ENCODE assay signal across 8 mouse cellular contexts in the genomic region with DNA sequence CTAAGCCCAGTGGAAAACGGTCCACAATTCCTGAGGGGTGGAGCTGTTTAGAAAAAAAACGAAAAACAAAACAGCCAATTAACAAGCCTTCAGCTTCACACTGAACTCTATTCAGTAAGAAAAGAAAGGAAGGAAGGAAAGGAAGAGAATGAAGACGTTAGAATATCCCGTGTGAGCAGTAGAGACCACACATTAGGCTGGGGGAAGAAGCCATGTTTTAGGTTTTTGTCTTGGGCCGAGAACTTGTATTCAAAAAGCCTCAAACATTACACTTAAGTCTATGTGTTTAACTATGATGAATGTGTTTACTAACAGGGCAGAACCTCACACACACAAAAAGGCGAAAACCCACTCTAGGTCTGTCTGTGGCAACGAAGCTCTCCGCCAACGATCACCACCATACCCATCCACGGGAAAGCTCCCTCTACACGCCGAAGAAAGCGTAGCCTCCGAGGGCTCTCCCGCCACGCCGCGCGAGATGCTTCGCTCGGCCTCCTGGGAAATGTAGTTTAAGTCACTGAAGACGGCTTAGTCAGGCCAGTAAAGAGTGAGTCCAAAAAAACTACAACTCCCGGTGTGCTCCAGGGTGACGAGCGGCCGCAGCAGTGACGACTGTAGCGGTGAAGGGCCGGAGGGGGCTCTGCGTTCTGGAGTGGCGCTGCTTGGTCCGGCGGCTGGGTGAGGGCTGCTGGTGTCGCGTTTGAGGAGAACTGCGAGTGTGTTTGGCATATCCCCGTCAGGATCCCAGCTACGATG. TPM values are rescaled to one million over a fixed set of nuclear protein-coding genes. Genes with fewer than 3 reads are reported as not detected.
A peak's percentile ranks its signal among the peaks of the same experiment; 100 is the strongest.
DNase-seq lines count a peak whose midpoint lies in the region; ATAC-seq and TF ChIP-seq lines count a peak whose summit lies in the region.

No protein-coding gene starts in this region.

- no peaks in the 10 kb centered on the region for H3K9me3 ChIP-seq in hindbrain, postnatal 0 days (ENCODE audit: low read length)

- H3K4me1 ChIP-seq in hindbrain, postnatal 0 days (ENCODE audit: insufficient read depth, low read length) = peaks cover 14% of the 10 kb centered on the region

- H3K9ac ChIP-seq in hindbrain, postnatal 0 days (replicated peaks; ENCODE audit: low read length) = peak overlapping the region; percentile 68

- intact Hi-C loops in gastrocnemius, adult 2 months (cut with DNase I) = no loop called here
- intact Hi-C loops in left cerebral cortex, adult 2 months (cut with DNase I) = no loop called here

- under 1% methylated on average over 38 of the region's 38 CpGs for WGBS in hindbrain, postnatal 0 days

- peak overlapping the region; percentile 80 for H3K4me2 ChIP-seq in hindbrain, postnatal 0 days (ENCODE audit: low read depth, low read length)

- no peaks in the 10 kb centered on the region for H3K27me3 ChIP-seq in hindbrain, postnatal 0 days (ENCODE audit: insufficient read depth, low read length)

- ATAC-seq in common myeloid progenitor, adult 5-6 weeks (replicated peaks; ENCODE audit: low read depth, poor library complexity, severe bottlenecking) = peak; percentile 97
- peak; percentile 100 for ATAC-seq in hindbrain, postnatal 0 days
- ATAC-seq in megakaryocyte, adult 5-6 weeks (ENCODE audit: poor library complexity, severe bottlenecking) = peak; percentile 94

- H3K36me3 ChIP-seq in hindbrain, postnatal 0 days (ENCODE audit: insufficient read depth, low read length) = no peaks in the 10 kb centered on the region

- peak; percentile 97 for DNase-seq in ZHBTc4 (ENCODE audit: low read depth, low spot score)
- DNase-seq in gastrocnemius, adult 2 months = peak; percentile 94
- peak; percentile 99 for DNase-seq in hindbrain, postnatal 0 days (ENCODE audit: low spot score)
- DNase-seq in left cerebral cortex, adult 2 months (ENCODE audit: extremely low spot score in 1 of 2, low spot score in 2 of 2) = peak; percentile 92 to 95
- peak; percentile 97 for DNase-seq in right cerebral cortex, adult 2 months (ENCODE audit: low spot score in 2 of 2)
- peak; percentile 94 for DNase-seq in urinary bladder, postnatal 14 days (ENCODE audit: low spot score)

- H3K4me3 ChIP-seq in gastrocnemius, adult 2 months = peak overlapping the region; percentile 90
- H3K4me3 ChIP-seq in hindbrain, postnatal 0 days (ENCODE audit: low read length) = peak overlapping the region; percentile 59
- peak overlapping the region; percentile 62 for H3K4me3 ChIP-seq in left cerebral cortex, adult 2 months

- H3K27ac ChIP-seq in gastrocnemius, adult 2 months = peak overlapping the region; percentile 94
- H3K27ac ChIP-seq in hindbrain, postnatal 0 days = peak overlapping the region; percentile 98
- peak overlapping the region; percentile 92 for H3K27ac ChIP-seq in left cerebral cortex, adult 2 months

- TF ChIP-seq CTCF in gastrocnemius, adult 2 months (IDR thresholded peaks at IDR 0.05) = peak; percentile 48
- TF ChIP-seq CTCF in hindbrain, postnatal 0 days (IDR thresholded peaks at IDR 0.05; ENCODE audit: low read depth) = peak; percentile 69
- peak; percentile 44 for TF ChIP-seq CTCF in left cerebral cortex, adult 2 months (IDR thresholded peaks at IDR 0.05)

RNA-seq across cellular contexts. Expression of a gene that starts 8.5 kb away (rescaled TPM):
- 3.6 and 7.0 TPM in 2 replicates for total RNA-seq in common myeloid progenitor, adult 5-6 weeks (2017)
- total RNA-seq in gastrocnemius, adult 2 months (2021) = 1 to 10 TPM; 1.6 to 2.3 TPM
- 0.14 and 1.3 TPM in 2 replicates for total RNA-seq in hindbrain, postnatal 0 days (2014; rRNA removed)
- 0.63 and 0.79 TPM in 2 replicates for polyA plus RNA-seq in hindbrain, postnatal 0 days (2015; fragmentation: Nextera tagmentation; extraction: Ambion mirVana)
- 1 to 10 TPM; 2.5 to 2.8 TPM for total RNA-seq in left cerebral cortex, adult 2 months (2021)
- 0.22 and 0.23 TPM in 2 replicates for total RNA-seq in megakaryocyte, adult 5-6 weeks (2015)
- 0.66 and 0.81 TPM in 2 replicates for total RNA-seq in megakaryocyte, adult 5-6 weeks (2017)

RNA-seq across cellular contexts. Expression of a gene that starts 53.7 kb away (rescaled TPM):
- 333 and 362 TPM in 2 replicates for total RNA-seq in common myeloid progenitor, adult 5-6 weeks (2017)
- total RNA-seq in gastrocnemius, adult 2 months (2021) = 10 to 100 TPM; 43.5 to 48.3 TPM
- total RNA-seq in hindbrain, postnatal 0 days (2014; rRNA removed) = 142 and 148 TPM in 2 replicates
- polyA plus RNA-seq in hindbrain, postnatal 0 days (2015; fragmentation: Nextera tagmentation; extraction: Ambion mirVana) = 329 and 335 TPM in 2 replicates
- 10 to 100 TPM; 87.1 to 93.6 TPM for total RNA-seq in left cerebral cortex, adult 2 months (2021)
- total RNA-seq in megakaryocyte, adult 5-6 weeks (2015) = 85.7 and 95.9 TPM in 2 replicates
- total RNA-seq in megakaryocyte, adult 5-6 weeks (2017) = 154 and 167 TPM in 2 replicates

RNA-seq across cellular contexts. Expression of a gene that starts 54.3 kb away (rescaled TPM):
- total RNA-seq in common myeloid progenitor, adult 5-6 weeks (2017) = 5.4 and 6.3 TPM in 2 replicates
- 100 to 1,000 TPM; 186 to 189 TPM for total RNA-seq in gastrocnemius, adult 2 months (2021)
- total RNA-seq in hindbrain, postnatal 0 days (2014; rRNA removed) = 24.9 and 39.8 TPM in 2 replicates
- polyA plus RNA-seq in hindbrain, postnatal 0 days (2015; fragmentation: Nextera tagmentation; extraction: Ambion mirVana) = 32.8 and 33.7 TPM in 2 replicates
- total RNA-seq in left cerebral cortex, adult 2 months (2021) = 10 to 100 TPM; 29.7 to 32.7 TPM
- 0.45 and 3.8 TPM in 2 replicates for total RNA-seq in megakaryocyte, adult 5-6 weeks (2015)
- 0.99 and 1.2 TPM in 2 replicates for total RNA-seq in megakaryocyte, adult 5-6 weeks (2017)

Comparison
In these comparisons a context has a peak if more than half of its experiments do, and no peak if none do; other contexts are left out.
1. Peak in every context shown above with its lines: DNase-seq, ATAC-seq, H3K4me3 ChIP-seq and H3K27ac ChIP-seq.